Mouse (Mus musculus): ENCODE results near the gene Aktip.

DNA sequence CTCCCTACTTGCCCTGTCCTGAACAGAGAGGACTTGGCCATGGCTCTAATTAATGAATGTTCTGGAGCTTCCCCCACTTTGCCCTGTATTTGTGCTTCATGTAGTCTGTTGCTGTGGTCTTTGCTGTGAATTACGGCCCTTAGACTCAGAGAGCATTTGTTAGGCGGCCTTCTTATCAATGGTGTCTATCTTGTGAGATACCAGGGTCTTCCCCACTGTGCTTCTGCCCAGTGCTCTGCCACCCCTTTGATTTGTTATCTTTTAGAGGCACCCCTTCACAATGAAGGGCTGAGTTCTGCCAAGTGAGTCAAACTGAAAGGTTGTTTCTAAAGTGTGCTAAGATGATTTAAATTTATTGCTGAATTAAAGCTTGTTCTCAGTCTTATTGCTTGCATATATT is 7.9 kb upstream of the Aktip start:
- TF ChIP-seq EP300 (IDR thresholded peaks at IDR 0.05; ENCODE audit: low read depth) (no peak), CTCF (IDR thresholded peaks at IDR 0.05; ENCODE audit: low read depth) (no peak)

All from liver, embryonic 14.5 days (tissue).